Comparison of ENCODE assay signal across 8 mouse cellular contexts in the genomic region with DNA sequence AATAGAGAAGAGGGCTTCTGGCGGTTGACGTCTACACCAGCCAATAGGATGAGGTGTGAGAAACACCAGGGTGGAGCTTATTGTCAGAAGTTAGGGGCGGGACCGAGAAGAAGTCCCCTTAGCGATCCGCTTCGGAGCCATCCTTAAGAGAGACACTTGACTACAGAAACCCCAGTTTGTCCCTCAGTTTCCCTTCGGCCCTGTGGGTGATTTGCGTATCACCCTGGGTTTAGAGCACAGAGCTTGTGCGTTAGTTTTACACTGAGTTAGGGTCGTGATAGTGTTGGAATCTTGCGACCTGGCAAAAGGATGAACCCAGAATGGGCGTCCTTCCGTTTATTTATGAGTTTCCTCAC. TPM values are rescaled to one million over a fixed set of nuclear protein-coding genes. Genes with fewer than 3 reads are reported as not detected.
A peak's percentile ranks its signal among the peaks of the same experiment; 100 is the strongest.
DNase-seq lines count a peak whose midpoint lies in the region; ATAC-seq and TF ChIP-seq lines count a peak whose summit lies in the region.

No protein-coding gene starts in this region.

- 0% methylated on average over 14 of the region's 14 CpGs for WGBS in heart, embryonic 13.5 days
- WGBS in forebrain, postnatal 0 days = under 1% methylated on average over 14 of the region's 14 CpGs
- WGBS in macrophage (ENCODE audit: missing documents) = 0% methylated on average over 14 of the region's 14 CpGs

- peak overlapping the region; percentile 59 for H3K4me3 ChIP-seq in heart, embryonic 13.5 days
- H3K4me3 ChIP-seq in ES-Bruce4 (ENCODE audit: low read depth, low read length) = peak overlapping the region; percentile 97
- peak overlapping the region; percentile 68 for H3K4me3 ChIP-seq in forebrain, postnatal 0 days (ENCODE audit: low read depth, low read length)
- peak overlapping the region; percentile 82 for H3K4me3 ChIP-seq in macrophage (ENCODE audit: inconsistent target)

- peak overlapping the region; percentile 100 for H3K27ac ChIP-seq in heart, embryonic 13.5 days (replicated peaks)
- peak overlapping the region; percentile 39 for H3K27ac ChIP-seq in ES-Bruce4 (ENCODE audit: insufficient read depth, low read length)
- peak overlapping the region; percentile 57 for H3K27ac ChIP-seq in forebrain, postnatal 0 days (ENCODE audit: low read depth, low read length)
- H3K27ac ChIP-seq in macrophage = peak overlapping the region; percentile 86

- no peak for DNase-seq in heart, postnatal 10 days
- DNase-seq in forebrain, postnatal 0 days = no peak
- no peak for DNase-seq in embryo, embryonic 10 days (ENCODE audit: low spot score)
- DNase-seq in cerebellum, postnatal 36 days = no peak
- DNase-seq in thymus, postnatal 36 days = no peak

- H3K9ac ChIP-seq in heart, embryonic 13.5 days = peak overlapping the region; percentile 80
- H3K9ac ChIP-seq in ES-Bruce4 (ENCODE audit: low read depth, poor library complexity, severe bottlenecking) = peak overlapping the region; percentile 94
- H3K9ac ChIP-seq in forebrain, postnatal 0 days = peak overlapping the region; percentile 61

- H3K4me1 ChIP-seq in heart, embryonic 13.5 days = peaks cover 34% of the 10 kb centered on the region
- H3K4me1 ChIP-seq in ES-Bruce4 (ENCODE audit: control insufficient read depth, insufficient read depth, low read length) = no peaks in the 10 kb centered on the region
- peaks cover 12% of the 10 kb centered on the region for H3K4me1 ChIP-seq in forebrain, postnatal 0 days (ENCODE audit: insufficient read depth)

- peaks cover 32% of the 10 kb centered on the region for H3K36me3 ChIP-seq in heart, embryonic 13.5 days
- no peaks in the 10 kb centered on the region for H3K36me3 ChIP-seq in ES-Bruce4 (ENCODE audit: control insufficient read depth, insufficient read depth, low read length, poor library complexity, severe bottlenecking)
- no peaks in the 10 kb centered on the region for H3K36me3 ChIP-seq in forebrain, postnatal 0 days (ENCODE audit: insufficient read depth)
- no peaks in the 10 kb centered on the region for H3K36me3 ChIP-seq in macrophage (ENCODE audit: inconsistent target)

- H3K4me2 ChIP-seq in heart, embryonic 13.5 days = peak overlapping the region; percentile 76
- H3K4me2 ChIP-seq in forebrain, postnatal 0 days (ENCODE audit: low read depth) = peak overlapping the region; percentile 89

- peaks cover 46% of the 10 kb centered on the region for H3K79me2 ChIP-seq in macrophage (ENCODE audit: inconsistent target)

- H3K9me3 ChIP-seq in heart, embryonic 13.5 days = no peaks in the 10 kb centered on the region
- no peaks in the 10 kb centered on the region for H3K9me3 ChIP-seq in ES-Bruce4 (replicated peaks; ENCODE audit: control insufficient read depth, insufficient read depth, low read length, poor library complexity, severe bottlenecking)
- no peaks in the 10 kb centered on the region for H3K9me3 ChIP-seq in forebrain, postnatal 0 days (ENCODE audit: low read length)

- H3K27me3 ChIP-seq in heart, embryonic 13.5 days (replicated peaks) = no peaks in the 10 kb centered on the region
- no peaks in the 10 kb centered on the region for H3K27me3 ChIP-seq in ES-Bruce4 (ENCODE audit: control insufficient read depth, insufficient read depth, low read length, poor library complexity, severe bottlenecking)
- no peaks in the 10 kb centered on the region for H3K27me3 ChIP-seq in forebrain, postnatal 0 days (ENCODE audit: insufficient read depth, low read length)

- no peak for ATAC-seq in heart, embryonic 13.5 days (ENCODE audit: extremely low read depth, insufficient number of reproducible peaks, low FRiP score, low TSS enrichment)
- ATAC-seq in forebrain, postnatal 0 days = no peak

- peak; percentile 93 for TF ChIP-seq POLR2A in ES-Bruce4 (IDR thresholded peaks at IDR 0.05; ENCODE audit: insufficient read depth, low read length)

- TF ChIP-seq EP300 in ES-Bruce4 (IDR thresholded peaks at IDR 0.05; ENCODE audit: insufficient read depth, low read depth, low read length) = no peak

- intact Hi-C loops in heart, postnatal 10 days (cut with DNase I) = no loop called here

- TF ChIP-seq CTCF in ES-Bruce4 (IDR thresholded peaks at IDR 0.05; ENCODE audit: low read depth, low read length) = no peak
- no peak for TF ChIP-seq CTCF in forebrain, postnatal 0 days (IDR thresholded peaks at IDR 0.05; ENCODE audit: low read depth)

RNA-seq across cellular contexts. Expression of a gene that starts 0.6 kb away (rescaled TPM):
- polyA plus RNA-seq in heart, embryonic 13.5 days (2015; fragmentation: Nextera tagmentation; extraction: Ambion mirVana) = 35.2 and 38.4 TPM in 2 replicates
- total RNA-seq in heart, postnatal 10 days (2021) = 10 to 100 TPM; 53.4 to 57.7 TPM
- polyA plus RNA-seq in ES-Bruce4 (2011; ENCODE audit: insufficient read depth, insufficient read length, low read depth, missing spikeins) (22.3 and 24.8 TPM in 2 replicates), macrophage (2018) (17.8 to 20.2 TPM (median 18.5 TPM) in 3 replicates)
- 32.2 and 34.4 TPM in 2 replicates for total RNA-seq in forebrain, postnatal 0 days (2014; rRNA removed)
- polyA plus RNA-seq in forebrain, postnatal 0 days (2015; fragmentation: Nextera tagmentation; extraction: Ambion mirVana) = 35.1 and 35.8 TPM in 2 replicates
- 10 to 100 TPM; 13.1 to 57.2 (median 32.7) TPM for total RNA-seq in macrophage (2018; cell fraction: chromatin; rRNA removed)
- total RNA-seq in macrophage (2018; cell fraction: cytosol; rRNA removed) = 10 to 100 TPM; 19.6 to 42.0 (median 27.8) TPM
- 10 to 100 TPM; 20.8 to 47.2 (median 34.9) TPM for total RNA-seq in macrophage (2018; cell fraction: nucleus; rRNA removed)

RNA-seq across cellular contexts. Expression of a gene that starts 16.4 kb away (rescaled TPM):
- 1.7 and 1.8 TPM in 2 replicates for polyA plus RNA-seq in heart, embryonic 13.5 days (2015; fragmentation: Nextera tagmentation; extraction: Ambion mirVana)
- 10 to 100 TPM; 11.4 to 11.8 TPM for total RNA-seq in heart, postnatal 10 days (2021)
- polyA plus RNA-seq in ES-Bruce4 (2011; ENCODE audit: insufficient read depth, insufficient read length, low read depth, missing spikeins) (3.3 and 5.1 TPM in 2 replicates), macrophage (2018) (0.09 TPM in 1 of 3 replicates, not detected in the others)
- total RNA-seq in forebrain, postnatal 0 days (2014; rRNA removed) = 2.2 and 2.5 TPM in 2 replicates
- polyA plus RNA-seq in forebrain, postnatal 0 days (2015; fragmentation: Nextera tagmentation; extraction: Ambion mirVana) = 5.9 and 6.0 TPM in 2 replicates
- total RNA-seq in macrophage (2018; cell fraction: chromatin; rRNA removed) = under 1 TPM in 3 of 26 experiments, not detected in 23; 0.21 to 0.26 (median 0.21) TPM
- under 1 TPM in 23 of 26 experiments, not detected in 3; 0.03 to 0.38 (median 0.09) TPM for total RNA-seq in macrophage (2018; cell fraction: cytosol; rRNA removed)
- under 1 TPM in 11 of 26 experiments, not detected in 15; 0.21 to 0.65 (median 0.36) TPM for total RNA-seq in macrophage (2018; cell fraction: nucleus; rRNA removed)

RNA-seq across cellular contexts. Expression of a gene that starts 42.8 kb away (rescaled TPM):
- polyA plus RNA-seq in heart, embryonic 13.5 days (2015; fragmentation: Nextera tagmentation; extraction: Ambion mirVana) = 81.2 and 81.7 TPM in 2 replicates
- total RNA-seq in heart, postnatal 10 days (2021) = 10 to 100 TPM; 84.0 to 98.6 TPM
- polyA plus RNA-seq in ES-Bruce4 (2011; ENCODE audit: insufficient read depth, insufficient read length, low read depth, missing spikeins) = 75.7 and 90.0 TPM in 2 replicates
- 40.6 and 45.9 TPM in 2 replicates for total RNA-seq in forebrain, postnatal 0 days (2014; rRNA removed)
- 30.0 and 30.6 TPM in 2 replicates for polyA plus RNA-seq in forebrain, postnatal 0 days (2015; fragmentation: Nextera tagmentation; extraction: Ambion mirVana)
- total RNA-seq in macrophage (2018; cell fraction: chromatin; rRNA removed) = 100 to 1,000 TPM in 23 of 26 experiments, 10 to 100 TPM in 3; 79.0 to 988 (median 340) TPM
- 100 to 1,000 TPM in 18 of 26 experiments, 10 to 100 TPM in 8; 56.8 to 437 (median 218) TPM for total RNA-seq in macrophage (2018; cell fraction: cytosol; rRNA removed)
- total RNA-seq in macrophage (2018; cell fraction: nucleus; rRNA removed) = 100 to 1,000 TPM in 23 of 26 experiments, 10 to 100 TPM in 3; 51.8 to 590 (median 307) TPM
- polyA plus RNA-seq in macrophage (2018) = 29.1 to 79.7 TPM (median 69.5 TPM) in 3 replicates

RNA-seq across cellular contexts. Expression of a gene that starts 51.1 kb away (rescaled TPM):
- polyA plus RNA-seq in heart, embryonic 13.5 days (2015; fragmentation: Nextera tagmentation; extraction: Ambion mirVana) = not detected in 2 replicates
- total RNA-seq in heart, postnatal 10 days (2021) = under 1 TPM in 1 of 2 experiments, not detected in 1; 0.67 TPM
- 5.7 and 6.1 TPM in 2 replicates for polyA plus RNA-seq in ES-Bruce4 (2011; ENCODE audit: insufficient read depth, insufficient read length, low read depth, missing spikeins)
- total RNA-seq in forebrain, postnatal 0 days (2014; rRNA removed) = 2.3 and 3.2 TPM in 2 replicates
- 0.69 and 1.1 TPM in 2 replicates for polyA plus RNA-seq in forebrain, postnatal 0 days (2015; fragmentation: Nextera tagmentation; extraction: Ambion mirVana)
- 10 to 100 TPM in 1 of 26 experiments, 1 to 10 TPM in 12, under 1 TPM in 2, not detected in 11; 0.41 to 17.6 (median 3.0) TPM for total RNA-seq in macrophage (2018; cell fraction: chromatin; rRNA removed)
- 1 to 10 TPM in 1 of 26 experiments, under 1 TPM in 14, not detected in 11; 0.05 to 1.1 (median 0.72) TPM for total RNA-seq in macrophage (2018; cell fraction: cytosol; rRNA removed)
- total RNA-seq in macrophage (2018; cell fraction: nucleus; rRNA removed) = 1 to 10 TPM in 11 of 26 experiments, under 1 TPM in 2, not detected in 13; 0.52 to 6.8 (median 3.9) TPM
- 0.38 TPM in 1 of 3 replicates, not detected in the others for polyA plus RNA-seq in macrophage (2018)

RNA-seq across cellular contexts. Expression of a gene that starts 52.5 kb away (rescaled TPM):
- 15.8 and 20.6 TPM in 2 replicates for polyA plus RNA-seq in heart, embryonic 13.5 days (2015; fragmentation: Nextera tagmentation; extraction: Ambion mirVana)
- 10 to 100 TPM; 47.8 to 56.5 TPM for total RNA-seq in heart, postnatal 10 days (2021)
- polyA plus RNA-seq in ES-Bruce4 (2011; ENCODE audit: insufficient read depth, insufficient read length, low read depth, missing spikeins) (63.3 and 64.4 TPM in 2 replicates), macrophage (2018) (14.8 to 23.5 TPM (median 15.4 TPM) in 3 replicates)
- 63.6 and 64.8 TPM in 2 replicates for total RNA-seq in forebrain, postnatal 0 days (2014; rRNA removed)
- 7.9 and 9.9 TPM in 2 replicates for polyA plus RNA-seq in forebrain, postnatal 0 days (2015; fragmentation: Nextera tagmentation; extraction: Ambion mirVana)
- 100 to 1,000 TPM in 2 of 26 experiments, 10 to 100 TPM in 24; 22.2 to 168 (median 48.8) TPM for total RNA-seq in macrophage (2018; cell fraction: chromatin; rRNA removed)
- total RNA-seq in macrophage (2018; cell fraction: cytosol; rRNA removed) = 10 to 100 TPM; 19.9 to 36.5 (median 27.7) TPM
- 10 to 100 TPM; 17.6 to 54.2 (median 29.3) TPM for total RNA-seq in macrophage (2018; cell fraction: nucleus; rRNA removed)

Comparison
In these comparisons a context has a peak if more than half of its experiments do, and no peak if none do; other contexts are left out.
1. H3K27ac ChIP-seq: peak in every context shown above with its lines; median percentile 100 in heart, embryonic 13.5 days; 86 in macrophage; 57 in forebrain, postnatal 0 days; 39 in ES-Bruce4.